Mouse (Mus musculus): ENCODE data around the gene Ptcd3. TPM values are rescaled to one million over a fixed set of nuclear protein-coding genes. Genes with fewer than 3 reads are reported as not detected.
"Not testable (repeated sequence)": the region's sequence is repeated elsewhere in the genome, so short reads cannot be mapped to it uniquely, and the experiment has no call there.

Gene Ptcd3
- total and polyA plus RNA-seq, 3 experiments: 41.9 to 118 (median 112) TPM

GRCm38 (mm10) chr6:71930053-71930452 lies 21.5 kb upstream of the Ptcd3 start:
- intact Hi-C loops (cut with DNase I): no loop called here
- no peaks in the 10 kb centered on the region for H3K27me3 ChIP-seq (ENCODE audit: control insufficient read depth, insufficient read depth, low read length)
- H3K4me1 ChIP-seq (ENCODE audit: control insufficient read depth, insufficient read depth, low read length): peaks cover 17% of the 10 kb centered on the region
- H3K79me2 ChIP-seq (replicated peaks; ENCODE audit: control insufficient read depth, insufficient read depth, low read length): no peaks in the 10 kb centered on the region
- H3K4me3 ChIP-seq: no peak overlapping the region
- TF ChIP-seq EP300 (IDR thresholded peaks at IDR 0.05; ENCODE audit: insufficient read depth, low read depth, low read length): no peak
- no peak for TF ChIP-seq CTCF (IDR thresholded peaks at IDR 0.05)
- TF ChIP-seq POLR2A (IDR thresholded peaks at IDR 0.05; ENCODE audit: insufficient read depth, low read depth, low read length): no peak
- peaks cover 12% of the 10 kb centered on the region for H3K36me3 ChIP-seq (ENCODE audit: control insufficient read depth, insufficient read depth, low read length)
- H3K9ac ChIP-seq (ENCODE audit: low read depth, low read length): no peak overlapping the region
- DNase-seq: peak in 1 of 2 experiments; percentile 62
- no peak overlapping the region for H3K27ac ChIP-seq
- 68% methylated on average over 10 of the region's 10 CpGs for WGBS

- TF ChIP-seq POLR2A (IDR thresholded peaks at IDR 0.05; ENCODE audit: insufficient read depth, low read depth, low read length) (no peak), EP300 (IDR thresholded peaks at IDR 0.05; ENCODE audit: insufficient read depth, low read depth, low read length) (0 out of 2 replicates have a peak, but pooled peaks have one; percentile 46), CTCF (IDR thresholded peaks at IDR 0.05) (peak; percentile 89)
- Histone ChIP-seq H3K27ac (no peak overlapping the region), H3K79me2 (replicated peaks; ENCODE audit: control insufficient read depth, insufficient read depth, low read length) (no peaks in the 10 kb centered on the region), H3K9ac (ENCODE audit: low read depth, low read length) (no peak overlapping the region), H3K36me3 (ENCODE audit: control insufficient read depth, insufficient read depth, low read length) (peaks cover 5% of the 10 kb centered on the region), H3K27me3 (ENCODE audit: control insufficient read depth, insufficient read depth, low read length) (no peaks in the 10 kb centered on the region), H3K4me3 (no peak overlapping the region), H3K4me1 (ENCODE audit: control insufficient read depth, insufficient read depth, low read length) (peaks cover 4% of the 10 kb centered on the region; the same call in 1 of the 2 replicates)
- intact Hi-C loops (cut with DNase I): loop anchor here (1.0 kb wide), 1 partner anchor 237 kb away; no protein-coding TSS in a partner anchor
- DNase-seq: peak; percentile 46 to 63
These were observed 19.4 kb upstream of the Ptcd3 start for GRCm38 (mm10) chr6:71927911-71928310.

GRCm38 (mm10) chr6:71925233-71925632 lies 16.7 kb upstream of the Ptcd3 start:
- DNase-seq; H3K79me2 ChIP-seq (replicated peaks; ENCODE audit: control insufficient read depth, insufficient read depth, low read length); H3K27me3 ChIP-seq (ENCODE audit: control insufficient read depth, insufficient read depth, low read length); H3K4me3 ChIP-seq; H3K4me1 ChIP-seq (ENCODE audit: control insufficient read depth, insufficient read depth, low read length); H3K9ac ChIP-seq (ENCODE audit: low read depth, low read length); H3K27ac ChIP-seq; H3K36me3 ChIP-seq (ENCODE audit: control insufficient read depth, insufficient read depth, low read length); intact Hi-C loops (cut with DNase I): not testable (repeated sequence)
- 71% methylated on average over 5 of the region's 5 CpGs for WGBS

- Histone ChIP-seq H3K9ac (ENCODE audit: low read depth, low read length) (no peak overlapping the region), H3K4me1 (ENCODE audit: control insufficient read depth, insufficient read depth, low read length) (no peaks in the 10 kb centered on the region), H3K36me3 (ENCODE audit: control insufficient read depth, insufficient read depth, low read length) (no peaks in the 10 kb centered on the region), H3K79me2 (replicated peaks; ENCODE audit: control insufficient read depth, insufficient read depth, low read length) (no peaks in the 10 kb centered on the region), H3K27ac (no peak overlapping the region), H3K27me3 (ENCODE audit: control insufficient read depth, insufficient read depth, low read length) (no peaks in the 10 kb centered on the region), H3K4me3 (no peak overlapping the region)
- 92% methylated on average over 7 of the region's 7 CpGs for WGBS
- intact Hi-C loops (cut with DNase I): no loop called here
- TF ChIP-seq CTCF (IDR thresholded peaks at IDR 0.05) (no peak), POLR2A (IDR thresholded peaks at IDR 0.05; ENCODE audit: insufficient read depth, low read depth, low read length) (no peak), EP300 (IDR thresholded peaks at IDR 0.05; ENCODE audit: insufficient read depth, low read depth, low read length) (no peak)
- no peak for DNase-seq
These were observed 12.2 kb upstream of the Ptcd3 start for GRCm38 (mm10) chr6:71920752-71921151.

- DNase-seq: peak in 1 of 2 experiments; percentile 29
- Histone ChIP-seq H3K4me1 (ENCODE audit: control insufficient read depth, insufficient read depth, low read length) (peaks cover 5% of the 10 kb centered on the region), H3K27me3 (ENCODE audit: control insufficient read depth, insufficient read depth, low read length) (no peaks in the 10 kb centered on the region), H3K79me2 (replicated peaks; ENCODE audit: control insufficient read depth, insufficient read depth, low read length) (no peaks in the 10 kb centered on the region), H3K36me3 (ENCODE audit: control insufficient read depth, insufficient read depth, low read length) (peaks cover 3% of the 10 kb centered on the region), H3K27ac (peak overlapping the region; percentile 62), H3K4me3 (no peak overlapping the region), H3K9ac (ENCODE audit: low read depth, low read length) (no peak overlapping the region)
- intact Hi-C loops (cut with DNase I): no loop called here
- 38% methylated on average over 5 of the region's 5 CpGs for WGBS
- TF ChIP-seq POLR2A (IDR thresholded peaks at IDR 0.05; ENCODE audit: insufficient read depth, low read depth, low read length): no peak
- TF ChIP-seq CTCF (IDR thresholded peaks at IDR 0.05): no peak
- TF ChIP-seq EP300 (IDR thresholded peaks at IDR 0.05; ENCODE audit: insufficient read depth, low read depth, low read length): no peak
These were observed 3.3 kb upstream of the Ptcd3 start for GRCm38 (mm10) chr6:71911686-71912450.

GRCm38 (mm10) chr6:71909840-71910239 lies 1.3 kb upstream of the Ptcd3 start:
- TF ChIP-seq EP300 (IDR thresholded peaks at IDR 0.05; ENCODE audit: insufficient read depth, low read depth, low read length) (no peak), POLR2A (IDR thresholded peaks at IDR 0.05; ENCODE audit: insufficient read depth, low read depth, low read length) (no peak), CTCF (IDR thresholded peaks at IDR 0.05) (peak; percentile 30)
- Histone ChIP-seq H3K79me2 (replicated peaks; ENCODE audit: control insufficient read depth, insufficient read depth, low read length) (no peaks in the 10 kb centered on the region), H3K9ac (ENCODE audit: low read depth, low read length) (no peak overlapping the region), H3K36me3 (ENCODE audit: control insufficient read depth, insufficient read depth, low read length) (peaks cover 6% of the 10 kb centered on the region), H3K4me1 (ENCODE audit: control insufficient read depth, insufficient read depth, low read length) (peaks cover 5% of the 10 kb centered on the region), H3K27ac (no peak overlapping the region), H3K27me3 (ENCODE audit: control insufficient read depth, insufficient read depth, low read length) (no peaks in the 10 kb centered on the region), H3K4me3 (peak overlapping the region; percentile 88; the same call in 1 of the 2 replicates)
- DNase-seq: no peak
- WGBS: 67% methylated on average over 6 of the region's 6 CpGs
- intact Hi-C loops (cut with DNase I): no loop called here

Measured in heart, adult 2 months (tissue).